Mouse (Mus musculus): ENCODE measurements around the gene Usp30. TPM values are rescaled to one million over a fixed set of nuclear protein-coding genes. Genes with fewer than 3 reads are reported as not detected.

The Usp30 gene
- total and polyA plus RNA-seq, 3 experiments, result 12.8 to 21.1 TPM; not detected in 1

DNA sequence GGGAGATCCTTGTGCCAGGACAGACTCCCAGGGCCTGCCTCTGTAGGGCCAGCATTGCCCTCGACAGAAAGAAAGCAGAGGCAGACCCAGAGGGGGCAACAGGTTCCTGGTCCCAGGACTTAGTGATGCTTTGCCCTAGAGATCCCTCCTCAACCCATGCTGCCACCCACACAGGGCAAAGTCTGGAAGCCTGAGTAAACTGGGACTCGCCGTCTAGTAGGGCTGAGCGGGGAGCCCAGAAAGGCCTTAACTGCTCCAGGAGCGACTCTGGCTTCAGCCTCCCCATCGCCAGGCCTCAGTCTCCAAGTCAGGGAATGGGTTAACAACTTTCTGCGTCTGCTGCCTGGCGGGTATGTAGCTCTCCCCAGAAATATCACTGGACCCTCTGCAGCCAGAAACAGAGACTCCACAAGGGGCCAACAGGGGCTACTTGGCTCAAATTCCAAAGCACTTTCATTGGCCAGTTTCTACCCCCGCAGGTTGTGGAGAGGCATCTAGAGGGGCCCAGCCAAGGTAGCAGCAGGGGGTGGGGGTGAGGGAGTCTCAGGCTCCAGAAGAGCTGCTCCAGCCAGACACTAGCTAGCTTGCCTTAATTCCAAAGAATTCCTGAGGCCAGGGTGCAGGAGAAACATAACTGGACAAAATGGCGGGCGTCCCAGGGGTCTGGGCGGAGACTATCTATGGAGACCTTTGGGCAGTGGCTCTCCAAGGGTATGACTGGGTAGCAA, 37.9 kb upstream of the Usp30 start:
- Histone ChIP-seq H3K36me3 (ENCODE audit: control insufficient read depth in 1 of 2, insufficient read depth in 2 of 2, low read length in 2 of 2) (no peaks in the 10 kb centered on the region), H3K27me3 (ENCODE audit: control insufficient read depth in 1 of 2, insufficient read depth in 2 of 2, low read length in 2 of 2) (no peaks in the 10 kb centered on the region), H3K27ac (ENCODE audit: control insufficient read depth, low read depth, low read length) (no peak overlapping the region), H3K9ac (ENCODE audit: control insufficient read depth, low read depth, low read length, poor library complexity, severe bottlenecking) (no peak overlapping the region), H3K9me3 (replicated peaks; ENCODE audit: insufficient read depth, low read length) (no peaks in the 10 kb centered on the region), H3K79me2 (ENCODE audit: control insufficient read depth, insufficient read depth, low read length, poor library complexity) (no peaks in the 10 kb centered on the region), H3K4me1 (ENCODE audit: control insufficient read depth in 1 of 2, insufficient read depth in 2 of 2, low read length in 2 of 2) (no peaks in the 10 kb centered on the region), H3K4me3 (ENCODE audit: control insufficient read depth in 1 of 2, insufficient read depth in 1 of 2, low read depth in 2 of 2, low read length in 2 of 2) (no peak overlapping the region)
- no peak for DNase-seq (ENCODE audit: low read depth, low spot score)
- TF ChIP-seq CHD2 (IDR thresholded peaks at IDR 0.05; ENCODE audit: low read length), result no peak
- no peak for TF ChIP-seq MYC (IDR thresholded peaks at IDR 0.05; ENCODE audit: low read depth, low read length)
- no peak for TF ChIP-seq SIN3A (IDR thresholded peaks at IDR 0.05; ENCODE audit: low read length)
- no peak for TF ChIP-seq EP300 (IDR thresholded peaks at IDR 0.05; ENCODE audit: low read depth in 1 of 2, low read length in 2 of 2)
- no peak for TF ChIP-seq NRF1 (IDR thresholded peaks at IDR 0.05; ENCODE audit: insufficient read depth, low read depth, low read length, poor library complexity, severe bottlenecking)
- TF ChIP-seq JUND (IDR thresholded peaks at IDR 0.05; ENCODE audit: low read depth, low read length), result no peak
- no peak for TF ChIP-seq KAT2A (conservative IDR thresholded peaks at IDR 0.05; ENCODE audit: low read depth, low read length)
- no peak for TF ChIP-seq ELF1 (IDR thresholded peaks at IDR 0.05; ENCODE audit: low read depth, low read length)
- TF ChIP-seq CTCF (IDR thresholded peaks at IDR 0.05 in 2 of 3, conservative IDR thresholded peaks at IDR 0.05 in 1 of 3; ENCODE audit: control insufficient read depth in 1 of 3, insufficient read depth in 1 of 3, low read depth in 2 of 3, low read length in 3 of 3, poor library complexity in 1 of 3, severe bottlenecking in 1 of 3), result no peak
- no peak for TF ChIP-seq ZNF384 (IDR thresholded peaks at IDR 0.05; ENCODE audit: low read depth, low read length)
- no peak for TF ChIP-seq HCFC1 (IDR thresholded peaks at IDR 0.05; ENCODE audit: low read depth, low read length)
- no peak for TF ChIP-seq POLR2A (IDR thresholded peaks at IDR 0.05; ENCODE audit: control insufficient read depth in 1 of 2, insufficient read depth in 1 of 2, low read depth in 1 of 2, low read length in 2 of 2, poor library complexity in 1 of 2)
- no peak for TF ChIP-seq E2F4 (IDR thresholded peaks at IDR 0.05; ENCODE audit: borderline replicate concordance, low read depth, low read length)
- TF ChIP-seq MYB (IDR thresholded peaks at IDR 0.05; ENCODE audit: low read depth, low read length), result no peak
- TF ChIP-seq MAZ (IDR thresholded peaks at IDR 0.05; ENCODE audit: low read depth, low read length), result no peak
- no peak for TF ChIP-seq ETS1 (IDR thresholded peaks at IDR 0.05; ENCODE audit: low read depth, low read length)

DNA sequence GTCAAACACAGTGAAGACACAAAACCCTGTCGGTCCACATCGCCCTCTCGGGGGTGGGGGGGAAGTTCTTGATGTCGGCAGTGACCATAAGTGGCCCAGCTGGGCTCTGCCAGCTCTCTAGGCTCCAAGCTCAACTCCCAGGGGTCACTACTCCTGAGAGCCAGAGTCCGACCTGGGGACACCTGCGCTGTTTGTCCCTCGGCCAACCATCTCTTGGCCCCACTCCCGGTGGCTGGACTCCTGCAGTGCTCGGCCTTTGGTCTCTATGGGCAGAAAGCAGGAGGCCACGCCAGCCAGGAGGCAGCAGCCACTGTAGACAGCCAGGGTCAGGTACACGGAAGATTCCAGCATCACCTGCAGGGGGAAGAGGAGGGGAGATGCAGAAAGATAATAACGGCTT, 37.1 kb upstream of the Usp30 start:
- no peak overlapping the region for H3K27ac ChIP-seq (ENCODE audit: control insufficient read depth, low read depth, low read length)
- no peak overlapping the region for H3K9ac ChIP-seq (ENCODE audit: control insufficient read depth, low read depth, low read length, poor library complexity, severe bottlenecking)
- H3K79me2 ChIP-seq (ENCODE audit: control insufficient read depth, insufficient read depth, low read length, poor library complexity), result no peaks in the 10 kb centered on the region
- TF ChIP-seq ZMIZ1 (IDR thresholded peaks at IDR 0.05; ENCODE audit: low read depth, low read length), result no peak
- TF ChIP-seq CTCF (IDR thresholded peaks at IDR 0.05 in 2 of 3, conservative IDR thresholded peaks at IDR 0.05 in 1 of 3; ENCODE audit: control insufficient read depth in 1 of 3, insufficient read depth in 1 of 3, low read depth in 2 of 3, low read length in 3 of 3, poor library complexity in 1 of 3, severe bottlenecking in 1 of 3), result no peak
- no peak for TF ChIP-seq MAX (IDR thresholded peaks at IDR 0.05; ENCODE audit: low read length)
- TF ChIP-seq SMC3 (IDR thresholded peaks at IDR 0.05; ENCODE audit: low read depth, low read length), result no peak
- TF ChIP-seq POLR2AphosphoS2 (IDR thresholded peaks at IDR 0.05; ENCODE audit: low read length), result no peak
- TF ChIP-seq MXI1 (IDR thresholded peaks at IDR 0.05; ENCODE audit: low read depth, low read length), result no peak
- TF ChIP-seq MYC (IDR thresholded peaks at IDR 0.05; ENCODE audit: low read depth, low read length), result no peak
- TF ChIP-seq RCOR1 (IDR thresholded peaks at IDR 0.05; ENCODE audit: low read depth, low read length), result no peak
- no peak for TF ChIP-seq MAZ (IDR thresholded peaks at IDR 0.05; ENCODE audit: low read depth, low read length)
- TF ChIP-seq GATA1 (IDR thresholded peaks at IDR 0.05; ENCODE audit: low read depth, low read length), result no peak
- TF ChIP-seq ELF1 (IDR thresholded peaks at IDR 0.05; ENCODE audit: low read depth, low read length), result no peak
- TF ChIP-seq ZNF384 (IDR thresholded peaks at IDR 0.05; ENCODE audit: low read depth, low read length), result no peak
- TF ChIP-seq MYB (IDR thresholded peaks at IDR 0.05; ENCODE audit: low read depth, low read length), result no peak
- TF ChIP-seq RAD21 (IDR thresholded peaks at IDR 0.05; ENCODE audit: low read depth, low read length), result no peak
- no peak for TF ChIP-seq HCFC1 (IDR thresholded peaks at IDR 0.05; ENCODE audit: low read depth, low read length)
- no peak for TF ChIP-seq ZKSCAN1 (IDR thresholded peaks at IDR 0.05; ENCODE audit: low read depth, low read length)
- TF ChIP-seq UBTF (IDR thresholded peaks at IDR 0.05; ENCODE audit: borderline replicate concordance, insufficient read depth, low read depth, low read length), result no peak
- TF ChIP-seq MEF2A (IDR thresholded peaks at IDR 0.05; ENCODE audit: extremely low read depth, insufficient replicate concordance, low read depth, low read length, poor library complexity, severe bottlenecking), result no peak
- TF ChIP-seq GABPA (IDR thresholded peaks at IDR 0.05; ENCODE audit: low read depth, low read length), result no peak
- H3K36me3 ChIP-seq (ENCODE audit: control insufficient read depth in 1 of 2, insufficient read depth in 2 of 2, low read length in 2 of 2), result no peaks in the 10 kb centered on the region
- H3K4me3 ChIP-seq (ENCODE audit: control insufficient read depth in 1 of 2, insufficient read depth in 1 of 2, low read depth in 2 of 2, low read length in 2 of 2), result no peak overlapping the region
- no peaks in the 10 kb centered on the region for H3K27me3 ChIP-seq (ENCODE audit: control insufficient read depth in 1 of 2, insufficient read depth in 2 of 2, low read length in 2 of 2)
- H3K4me1 ChIP-seq (ENCODE audit: control insufficient read depth in 1 of 2, insufficient read depth in 2 of 2, low read length in 2 of 2), result no peaks in the 10 kb centered on the region
- no peaks in the 10 kb centered on the region for H3K9me3 ChIP-seq (replicated peaks; ENCODE audit: insufficient read depth, low read length)
- DNase-seq (ENCODE audit: low read depth, low spot score), result no peak

Measured in MEL (cell line).